Mouse (Mus musculus) testis, adult 2 months (tissue): ENCODE measurements around the gene Ifna7. TPM values are rescaled to one million over a fixed set of nuclear protein-coding genes. Genes with fewer than 3 reads are reported as not detected.

Experiments used
- H3K27ac ChIP-seq: fragments of 200-500 bp; 2 replicates; pipeline ENCODE4 v1.5.1; 2012; ENCODE audit warnings: low read depth, low read length; ENCODE audit not compliant: control insufficient read depth, insufficient read depth
- H3K27me3 ChIP-seq: fragments of 200-500 bp; 2 replicates; pipeline ENCODE4 v1.6.1; 2012; ENCODE audit warnings: mild to moderate bottlenecking, low read length, moderate library complexity; ENCODE audit not compliant: control insufficient read depth, insufficient read depth
- H3K36me3 ChIP-seq: fragments of 200-500 bp; 2 replicates; pipeline ENCODE4 v1.6.1; 2012; ENCODE audit warnings: mild to moderate bottlenecking, low read length; ENCODE audit not compliant: control insufficient read depth, insufficient read depth
- H3K4me1 ChIP-seq: fragments of 200-500 bp; 2 replicates; pipeline ENCODE4 v1.6.1; 2012; ENCODE audit warnings: low read length; ENCODE audit not compliant: control insufficient read depth, insufficient read depth
- H3K4me3 ChIP-seq: fragments of 200-500 bp; 2 replicates; pipeline ENCODE4 v1.5.1; 2012; ENCODE audit warnings: low read depth, mild to moderate bottlenecking, low read length, moderate library complexity, mixed read lengths; ENCODE audit not compliant: control insufficient read depth
- CTCF ChIP-seq: fragments of 200-500 bp; IDR thresholded peaks from 2 replicates; pipeline ENCODE4 v1.5.1; 2012; ENCODE audit warnings: low read depth, mild to moderate bottlenecking, inconsistent platforms, low read length, moderate library complexity; ENCODE audit not compliant: control insufficient read depth, insufficient read depth, insufficient replicate concordance
- POLR2A ChIP-seq: fragments of 200-500 bp; IDR thresholded peaks from 2 replicates; pipeline ENCODE4 v1.6.1; 2012; ENCODE audit warnings: low read depth, mild to moderate bottlenecking, inconsistent platforms, low read length, moderate library complexity; ENCODE audit not compliant: control insufficient read depth
- polyA plus RNA-seq: library from polyadenylated mRNA; depleted of rRNA; stranded (reverse); fragments of >200 nt; gene quantifications from 2 replicates; pipeline ENCODE4 v1.2.3, GENCODE M21; 2012; rRNA removed

The Ifna7 gene
- polyA plus RNA-seq, 1 experiment, result not detected

DNA sequence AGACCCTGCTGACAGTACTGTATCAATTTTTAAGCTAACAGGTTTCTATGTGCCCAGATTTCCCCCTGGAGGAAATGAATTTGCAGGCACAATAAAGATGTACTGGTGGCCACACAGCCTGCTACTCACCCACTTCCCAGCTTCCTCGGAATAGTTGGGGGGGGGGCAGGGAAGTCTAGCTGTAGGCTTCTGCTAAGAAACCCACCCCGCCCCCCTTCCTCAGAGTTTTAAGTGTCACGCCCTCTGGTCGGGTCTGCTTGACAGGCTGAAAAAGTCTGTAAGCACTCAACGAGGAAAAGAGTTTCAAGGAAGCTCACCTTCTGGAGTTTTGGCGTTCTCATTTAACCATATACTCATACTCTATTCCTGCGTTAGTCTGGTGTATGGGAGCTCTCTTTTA is 47.3 kb downstream of the Ifna7 start:
- Histone ChIP-seq H3K36me3 (no peaks in the 10 kb centered on the region), H3K27me3 (no peaks in the 10 kb centered on the region), H3K27ac (no peak overlapping the region), H3K4me1 (peaks cover 6% of the 10 kb centered on the region), H3K4me3 (no peak overlapping the region)
- TF ChIP-seq CTCF (no peak), POLR2A (no peak)

DNA sequence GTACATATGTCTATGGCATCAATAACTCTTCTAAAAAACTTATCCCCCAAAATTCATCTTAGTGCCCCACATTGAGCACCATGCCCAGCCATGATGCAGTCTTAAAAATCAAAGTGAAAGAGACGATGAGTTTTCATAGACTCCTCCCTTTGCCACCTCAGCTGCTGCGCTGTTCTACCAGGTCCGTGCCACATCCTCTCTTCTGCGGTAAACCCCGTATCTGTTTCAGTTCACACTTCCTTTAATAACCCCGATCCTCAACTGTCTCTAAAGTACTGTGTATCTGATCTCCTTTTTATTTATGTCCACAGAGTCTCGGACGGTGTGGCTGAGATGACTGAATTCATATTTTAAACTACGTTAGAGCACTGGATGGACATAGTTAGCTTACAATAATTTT is 48.6 kb downstream of the Ifna7 start:
- TF ChIP-seq CTCF (no peak), POLR2A (no peak)
- Histone ChIP-seq H3K36me3 (no peaks in the 10 kb centered on the region), H3K27ac (no peak overlapping the region), H3K4me3 (peak overlapping the region; percentile 46), H3K4me1 (peaks cover 6% of the 10 kb centered on the region), H3K27me3 (no peaks in the 10 kb centered on the region)

DNA sequence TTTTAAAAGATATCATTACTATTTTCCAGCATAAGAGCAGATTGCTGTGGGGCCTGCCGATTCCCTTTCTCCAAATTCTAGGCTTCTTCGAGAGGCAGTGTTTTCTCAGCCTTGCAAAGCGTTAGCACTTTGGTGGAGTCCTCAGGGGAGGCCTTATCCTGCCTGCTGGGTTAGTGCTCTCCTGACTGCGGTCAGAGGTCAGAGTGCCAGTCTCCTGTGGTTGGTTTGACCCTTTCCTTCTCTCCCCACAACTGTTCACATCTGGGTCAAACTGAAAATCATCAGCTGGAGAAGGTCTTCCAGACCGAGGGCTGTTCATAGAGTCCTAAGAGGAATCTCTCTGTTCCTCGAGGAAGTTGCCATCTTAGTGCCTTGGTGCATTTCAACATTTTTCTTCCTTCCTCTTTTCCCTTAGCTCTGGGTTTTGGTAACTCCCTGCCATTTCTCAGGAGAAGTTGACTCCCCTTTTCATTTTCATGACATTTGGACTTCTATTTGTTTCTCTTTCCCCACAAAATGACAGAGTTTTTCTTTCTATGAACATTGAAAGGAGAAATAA is 49.1 kb downstream of the Ifna7 start:
- Histone ChIP-seq H3K4me3 (peak overlapping the region; percentile 5; the same call in 1 of the 2 replicates), H3K27me3 (no peaks in the 10 kb centered on the region), H3K4me1 (peaks cover 6% of the 10 kb centered on the region), H3K36me3 (no peaks in the 10 kb centered on the region), H3K27ac (no peak overlapping the region)
- TF ChIP-seq CTCF (no peak), POLR2A (no peak)

Other genes starting within 250 kb of the Ifna7 start
- gene Ifna14, start 244.4 kb upstream of the Ifna7 start, polyA plus RNA-seq, result not detected in 2 replicates
- gene Ifna9, start 223.8 kb upstream of the Ifna7 start, polyA plus RNA-seq, result not detected in 2 replicates
- not detected in 2 replicates for gene Ifna12, start 212.9 kb upstream of the Ifna7 start, polyA plus RNA-seq
- gene C87499, start 181.8 kb upstream of the Ifna7 start, polyA plus RNA-seq, result not detected in 2 replicates
- not detected in 2 replicates for gene Ifna13, start 171.8 kb upstream of the Ifna7 start, polyA plus RNA-seq
- gene Ifna16, start 139.3 kb upstream of the Ifna7 start, polyA plus RNA-seq, result not detected in 2 replicates
- not detected in 2 replicates for gene Ifna2, start 132.3 kb upstream of the Ifna7 start, polyA plus RNA-seq
- gene Ifnab, start 124.9 kb upstream of the Ifna7 start, polyA plus RNA-seq, result 0.38 and 0.62 TPM in 2 replicates
- gene Gm26566, start 94.4 kb upstream of the Ifna7 start, polyA plus RNA-seq, result 1.1 and 1.7 TPM in 2 replicates
- gene Klhl9, start 93.8 kb upstream of the Ifna7 start, polyA plus RNA-seq, result 5.4 TPM in 2 replicates
- not detected in 2 replicates for gene Gm13271, start 61.4 kb upstream of the Ifna7 start, polyA plus RNA-seq
- gene Gm13283, start 56.1 kb upstream of the Ifna7 start, polyA plus RNA-seq, result not detected in 2 replicates
- not detected in 2 replicates for gene Gm13290, start 42.4 kb upstream of the Ifna7 start, polyA plus RNA-seq
- gene Gm13289, start 39.3 kb upstream of the Ifna7 start, polyA plus RNA-seq, result not detected in 2 replicates
- not detected in 2 replicates for gene Gm13272, start 36.4 kb upstream of the Ifna7 start, polyA plus RNA-seq
- not detected in 2 replicates for gene Ifnz, start 34.1 kb upstream of the Ifna7 start, polyA plus RNA-seq
- gene Gm13276, start 30.5 kb upstream of the Ifna7 start, polyA plus RNA-seq, result not detected in 2 replicates
- not detected in 2 replicates for gene Gm13277, start 27.6 kb upstream of the Ifna7 start, polyA plus RNA-seq
- gene Gm13278, start 24.7 kb upstream of the Ifna7 start, polyA plus RNA-seq, result not detected in 2 replicates
- not detected in 2 replicates for gene Gm13275, start 21.7 kb upstream of the Ifna7 start, polyA plus RNA-seq
- not detected in 2 replicates for gene Gm13279, start 18.8 kb upstream of the Ifna7 start, polyA plus RNA-seq
- gene Gm13285, start 16.6 kb upstream of the Ifna7 start, polyA plus RNA-seq, result not detected in 2 replicates
- gene Gm13287, start 13.0 kb upstream of the Ifna7 start, polyA plus RNA-seq, result not detected in 2 replicates
- not detected in 2 replicates for gene Gm13288, start 10.7 kb upstream of the Ifna7 start, polyA plus RNA-seq
- not detected in 2 replicates for gene Ifna11, start 3.7 kb downstream of the Ifna7 start, polyA plus RNA-seq
- gene Ifna6, start 11.2 kb downstream of the Ifna7 start, polyA plus RNA-seq, result not detected in 2 replicates
- not detected in 2 replicates for gene Ifna5, start 19.3 kb downstream of the Ifna7 start, polyA plus RNA-seq
- not detected in 2 replicates for gene Ifna4, start 25.6 kb downstream of the Ifna7 start, polyA plus RNA-seq
- gene Ifna1, start 33.9 kb downstream of the Ifna7 start, polyA plus RNA-seq, result not detected in 2 replicates
- gene Ifne, start 64.0 kb downstream of the Ifna7 start, polyA plus RNA-seq, result not detected in 2 replicates